8 mouse cellular contexts compared by ENCODE assay signal in genomic region chr2:70337208-70337611, GRCm38 (mm10).
A peak's percentile ranks its signal among the peaks of the same experiment; 100 is the strongest.
DNase-seq lines count a peak whose midpoint lies in the region; ATAC-seq and TF ChIP-seq lines count a peak whose summit lies in the region.

No protein-coding gene starts in this region.

- no peaks in the 10 kb centered on the region; the same call in 1 of the 2 replicates for H3K27me3 ChIP-seq in midbrain, embryonic 10.5 days (ENCODE audit: low read depth, poor library complexity, severe bottlenecking)
- no peaks in the 10 kb centered on the region for H3K27me3 ChIP-seq in midbrain, embryonic 15.5 days (replicated peaks)
- no peaks in the 10 kb centered on the region for H3K27me3 ChIP-seq in embryonic facial prominence, embryonic 14.5 days (replicated peaks; ENCODE audit: control insufficient read depth, insufficient read depth, low read length)
- H3K27me3 ChIP-seq in intestine, embryonic 15.5 days (replicated peaks), result no peaks in the 10 kb centered on the region
- no peaks in the 10 kb centered on the region for H3K27me3 ChIP-seq in liver, postnatal 0 days (ENCODE audit: insufficient read depth, low read length)

- peaks cover 19% of the 10 kb centered on the region for H3K4me1 ChIP-seq in midbrain, embryonic 10.5 days
- H3K4me1 ChIP-seq in midbrain, embryonic 15.5 days, result peaks cover 14% of the 10 kb centered on the region
- H3K4me1 ChIP-seq in embryonic facial prominence, embryonic 14.5 days (ENCODE audit: control insufficient read depth, insufficient read depth, low read length), result peaks cover 23% of the 10 kb centered on the region
- peaks cover 19% of the 10 kb centered on the region for H3K4me1 ChIP-seq in intestine, embryonic 15.5 days (replicated peaks)
- 0 out of 2 replicates have a peak, but pooled peaks cover 3% of the 10 kb centered on the region for H3K4me1 ChIP-seq in liver, postnatal 0 days (ENCODE audit: insufficient read depth)

- no peak for TF ChIP-seq CTCF in liver, postnatal 0 days (IDR thresholded peaks at IDR 0.05; ENCODE audit: low read depth)

- ATAC-seq in midbrain, embryonic 15.5 days (replicated peaks), result no peak; the same call in 1 of the 2 replicates
- peak; percentile 84; the same call in 1 of the 2 replicates for ATAC-seq in embryonic facial prominence, embryonic 14.5 days (ENCODE audit: low read depth)
- ATAC-seq in intestine, embryonic 15.5 days, result peak; percentile 82
- ATAC-seq in liver, postnatal 0 days, result peak; percentile 45; the same call in 1 of the 2 replicates

- H3K4me2 ChIP-seq in midbrain, embryonic 15.5 days, result no peak overlapping the region
- H3K4me2 ChIP-seq in embryonic facial prominence, embryonic 14.5 days (ENCODE audit: low read depth, low read length), result peak overlapping the region; percentile 19; the same call in 1 of the 2 replicates
- peak overlapping the region; percentile 17 for H3K4me2 ChIP-seq in intestine, embryonic 15.5 days (replicated peaks)
- H3K4me2 ChIP-seq in liver, postnatal 0 days (ENCODE audit: low read depth, low read length), result peak overlapping the region; percentile 36

- no peak overlapping the region for H3K9ac ChIP-seq in midbrain, embryonic 15.5 days
- no peak overlapping the region for H3K9ac ChIP-seq in embryonic facial prominence, embryonic 14.5 days (ENCODE audit: low read depth, low read length)
- H3K9ac ChIP-seq in intestine, embryonic 15.5 days, result no peak overlapping the region
- H3K9ac ChIP-seq in liver, postnatal 0 days (replicated peaks), result no peak overlapping the region

- no peak for TF ChIP-seq EP300 in liver, postnatal 0 days (IDR thresholded peaks at IDR 0.05; ENCODE audit: low read depth)

- H3K4me3 ChIP-seq in midbrain, embryonic 10.5 days, result no peak overlapping the region
- H3K4me3 ChIP-seq in midbrain, embryonic 15.5 days, result no peak overlapping the region
- no peak overlapping the region for H3K4me3 ChIP-seq in embryonic facial prominence, embryonic 14.5 days (ENCODE audit: low read depth, low read length)
- no peak overlapping the region for H3K4me3 ChIP-seq in intestine, embryonic 15.5 days (replicated peaks)
- no peak overlapping the region for H3K4me3 ChIP-seq in liver, postnatal 0 days (ENCODE audit: low read depth, low read length)

- WGBS in midbrain, embryonic 10.5 days, result 62% methylated on average over 7 of the region's 7 CpGs
- WGBS in midbrain, embryonic 15.5 days, result 38% methylated on average over 7 of the region's 7 CpGs
- WGBS in embryonic facial prominence, embryonic 14.5 days, result 33% methylated on average over 7 of the region's 7 CpGs
- WGBS in intestine, embryonic 15.5 days, result 11% methylated on average over 7 of the region's 7 CpGs
- 20% methylated on average over 7 of the region's 7 CpGs for WGBS in liver, postnatal 0 days (ENCODE audit: insufficient replicate concordance)

- no peaks in the 10 kb centered on the region for H3K9me3 ChIP-seq in midbrain, embryonic 10.5 days (replicated peaks)
- H3K9me3 ChIP-seq in midbrain, embryonic 15.5 days, result no peaks in the 10 kb centered on the region
- H3K9me3 ChIP-seq in embryonic facial prominence, embryonic 14.5 days (ENCODE audit: control insufficient read depth, low read length), result no peaks in the 10 kb centered on the region
- no peaks in the 10 kb centered on the region for H3K9me3 ChIP-seq in intestine, embryonic 15.5 days
- H3K9me3 ChIP-seq in liver, postnatal 0 days (ENCODE audit: low read length), result no peaks in the 10 kb centered on the region

- no peaks in the 10 kb centered on the region for H3K36me3 ChIP-seq in midbrain, embryonic 10.5 days
- H3K36me3 ChIP-seq in midbrain, embryonic 15.5 days (replicated peaks), result no peaks in the 10 kb centered on the region
- H3K36me3 ChIP-seq in embryonic facial prominence, embryonic 14.5 days (ENCODE audit: control insufficient read depth, insufficient read depth, low read length), result no peaks in the 10 kb centered on the region
- no peaks in the 10 kb centered on the region for H3K36me3 ChIP-seq in intestine, embryonic 15.5 days
- H3K36me3 ChIP-seq in liver, postnatal 0 days (replicated peaks; ENCODE audit: insufficient read depth, low read length), result no peaks in the 10 kb centered on the region

- peak; percentile 29 for DNase-seq in midbrain, embryonic 10.5 days (ENCODE audit: low spot score)
- DNase-seq in embryonic facial prominence, embryonic 14.5 days (ENCODE audit: low spot score), result peak; percentile 92
- peak; percentile 41 for DNase-seq in liver, postnatal 0 days
- no peak for DNase-seq in layer of hippocampus, postnatal 10 days (ENCODE audit: low spot score in 2 of 2)
- DNase-seq in layer of hippocampus, adult 9-11 months, result no peak
- DNase-seq in right cerebral cortex, postnatal 36 days (ENCODE audit: low spot score in 2 of 2), result no peak

- peak overlapping the region; percentile 42; the same call in 1 of the 2 replicates for H3K27ac ChIP-seq in midbrain, embryonic 10.5 days (replicated peaks)
- no peak overlapping the region for H3K27ac ChIP-seq in midbrain, embryonic 15.5 days
- H3K27ac ChIP-seq in embryonic facial prominence, embryonic 14.5 days (replicated peaks; ENCODE audit: low read depth, low read length), result 0 out of 2 replicates have a peak overlapping the region, but pooled peaks have one; percentile 25
- H3K27ac ChIP-seq in intestine, embryonic 15.5 days, result peak overlapping the region; percentile 66
- no peak overlapping the region for H3K27ac ChIP-seq in liver, postnatal 0 days (ENCODE audit: low read depth)

Comparison
In these comparisons a context has a peak if more than half of its experiments do, and no peak if none do; other contexts are left out.
1. H3K27ac ChIP-seq: peak in midbrain, embryonic 10.5 days (single experiment), embryonic facial prominence, embryonic 14.5 days (single experiment) and intestine, embryonic 15.5 days (single experiment); none in midbrain, embryonic 15.5 days (single experiment) and liver, postnatal 0 days (single experiment).
2. DNase-seq: peak in midbrain, embryonic 10.5 days (single experiment), embryonic facial prominence, embryonic 14.5 days (single experiment) and liver, postnatal 0 days (single experiment); none in layer of hippocampus, postnatal 10 days (0 of 2), layer of hippocampus, adult 9-11 months (single experiment) and right cerebral cortex, postnatal 36 days (0 of 2).